Mouse (Mus musculus) kidney, adult 2 months (tissue): ENCODE data around the gene Mlph. TPM values are rescaled to one million over a fixed set of nuclear protein-coding genes. Genes with fewer than 3 reads are reported as not detected.

Source experiments
- DNase-seq: peaks from one replicate; pipeline ENCODE4 v3.0.0; 2021
- H3K27ac ChIP-seq: fragments of 200-500 bp; 2 replicates; pipeline ENCODE4 v1.5.1; 2012; ENCODE audit warnings: low read depth, low read length, control low read depth, inconsistent platforms; ENCODE audit not compliant: insufficient read depth
- H3K27me3 ChIP-seq: fragments of 200-500 bp; replicated peaks from 2 replicates; pipeline ENCODE4 v1.6.1; 2012; ENCODE audit warnings: mild to moderate bottlenecking, moderate library complexity, low read length, inconsistent platforms; ENCODE audit not compliant: control insufficient read depth, insufficient read depth
- H3K36me3 ChIP-seq: fragments of 200-500 bp; 2 replicates; pipeline ENCODE4 v1.6.1; 2012; ENCODE audit warnings: mild to moderate bottlenecking, moderate library complexity, low read length, inconsistent platforms; ENCODE audit not compliant: control insufficient read depth, insufficient read depth
- H3K4me1 ChIP-seq: fragments of 200-500 bp; 2 replicates; pipeline ENCODE4 v1.6.1; 2011; ENCODE audit warnings: low read length; ENCODE audit not compliant: control insufficient read depth, insufficient read depth
- H3K4me3 ChIP-seq: fragments of 200-500 bp; 2 replicates; pipeline ENCODE4 v1.5.1; 2011; ENCODE audit warnings: mild to moderate bottlenecking, low read depth, low read length, control low read depth; ENCODE audit not compliant: insufficient read depth
- CTCF ChIP-seq: fragments of 200-500 bp; conservative IDR thresholded peaks from 2 replicates; pipeline ENCODE4 v1.5.1; 2011; ENCODE audit warnings: low read depth, mild to moderate bottlenecking, control low read depth, low read length, moderate library complexity, mixed read lengths; ENCODE audit not compliant: insufficient read depth, insufficient read length
- POLR2A ChIP-seq: fragments of 200-500 bp; IDR thresholded peaks from one replicate; pipeline ENCODE4 v1.6.1; 2011; ENCODE audit warnings: low read depth, low read length, control low read depth
- WGBS: fragments of 180-500 bp; shearing (Covaris S2); methylation state at CpG from one replicate; pipeline ENCODE4 v1.1.7; 2018; 5-methylcytosine and 5-hydroxymethylcytosine counted together
- polyA plus RNA-seq: library from polyadenylated mRNA; depleted of rRNA; stranded (reverse); fragments of >200 nt; gene quantifications from 2 replicates; pipeline ENCODE4 v1.2.3, GENCODE M21; 2012

Gene Mlph
- polyA plus RNA-seq, 1 experiment = 5.7 TPM

DNA sequence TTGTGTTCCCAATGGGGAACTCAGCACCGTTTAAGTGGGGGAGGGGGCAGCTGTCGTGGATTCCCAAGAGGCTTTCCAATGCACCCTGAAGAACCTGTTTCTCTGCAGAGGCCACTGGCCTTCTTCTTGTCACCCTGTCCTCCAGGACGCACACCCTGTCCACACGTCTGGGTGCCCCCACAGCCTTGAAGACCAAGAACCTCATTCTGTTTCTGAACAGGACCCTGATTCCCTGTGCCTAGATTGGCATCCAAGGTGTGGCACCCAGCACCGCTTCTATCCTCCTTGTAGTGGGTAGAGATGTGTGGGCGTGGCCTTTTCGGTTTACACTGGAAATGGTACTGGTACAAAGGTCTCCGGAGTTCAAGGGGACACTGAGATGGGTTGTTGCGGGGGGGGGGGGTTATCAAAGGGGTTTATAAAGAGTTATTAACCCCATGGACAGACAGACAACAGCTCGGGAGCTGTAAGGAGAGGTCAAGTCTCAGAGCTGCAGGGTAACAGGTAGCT is 55.1 kb downstream of the Mlph start:
- TF ChIP-seq POLR2A = no peak
- no peak for TF ChIP-seq CTCF
- DNase-seq = peak; percentile 53
- H3K4me3 ChIP-seq = peak overlapping the region; percentile 83
- H3K27ac ChIP-seq = peak overlapping the region; percentile 97
- peaks cover 19% of the 10 kb centered on the region for H3K4me1 ChIP-seq
- H3K27me3 ChIP-seq = no peaks in the 10 kb centered on the region
- 50% methylated on average over 10 of the region's 10 CpGs for WGBS
- no peaks in the 10 kb centered on the region for H3K36me3 ChIP-seq

DNA sequence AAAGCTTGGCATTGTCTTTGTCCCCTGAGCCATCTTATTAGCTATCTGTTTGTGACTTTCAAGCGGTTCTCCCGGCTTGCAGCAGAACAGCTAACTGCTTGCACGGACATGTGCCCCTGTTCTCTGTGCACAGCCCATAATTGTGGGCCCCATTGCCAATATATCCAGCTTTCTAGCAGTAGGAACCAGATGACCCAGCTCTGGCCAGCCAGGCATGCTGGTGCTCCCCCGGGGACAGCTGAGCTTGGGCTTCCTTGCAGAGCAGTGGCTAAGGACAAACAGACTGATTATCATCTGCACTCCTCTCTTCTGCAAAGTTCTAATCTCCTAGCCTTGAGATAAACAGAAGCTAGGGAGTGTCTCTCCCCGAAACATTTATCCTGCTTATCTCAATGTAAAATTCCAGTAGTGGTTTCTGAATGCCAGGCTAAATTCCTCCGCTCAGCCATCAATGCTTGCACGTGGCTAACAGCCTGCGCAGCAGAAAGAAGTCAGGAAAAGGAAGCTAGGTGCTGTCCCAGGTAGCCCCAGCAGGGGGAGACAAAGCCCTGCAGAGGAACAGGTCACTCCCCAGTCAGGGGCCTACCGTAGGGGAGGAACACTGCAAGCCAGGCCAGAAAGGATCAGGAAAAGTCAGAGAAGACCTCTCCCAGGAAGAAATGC is 58.2 kb downstream of the Mlph start:
- WGBS = 25% methylated on average over 9 of the region's 9 CpGs
- H3K4me3 ChIP-seq = no peak overlapping the region
- H3K4me1 ChIP-seq = peaks cover 10% of the 10 kb centered on the region
- TF ChIP-seq CTCF = peak; percentile 97
- no peak for TF ChIP-seq POLR2A
- H3K36me3 ChIP-seq = no peaks in the 10 kb centered on the region
- no peak overlapping the region for H3K27ac ChIP-seq
- DNase-seq = peak; percentile 95
- H3K27me3 ChIP-seq = no peaks in the 10 kb centered on the region

DNA sequence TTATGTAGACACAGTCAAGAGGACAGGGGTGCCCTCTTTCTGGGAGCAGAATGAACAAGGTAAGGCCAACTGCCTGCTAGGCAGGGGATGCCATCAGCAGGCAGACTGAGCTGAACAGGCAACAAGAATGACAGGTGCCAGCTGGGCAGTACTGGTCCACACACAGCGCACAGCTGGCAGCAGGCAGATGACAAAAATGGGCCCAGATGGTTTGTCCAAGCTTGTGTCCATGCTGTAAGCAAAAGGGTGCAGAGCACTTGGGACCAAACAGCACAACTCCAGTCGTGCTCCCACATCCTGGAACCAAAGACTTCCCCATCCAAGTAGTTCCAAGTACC is 58.7 kb downstream of the Mlph start:
- DNase-seq = no peak
- H3K27ac ChIP-seq = no peak overlapping the region
- H3K36me3 ChIP-seq = no peaks in the 10 kb centered on the region
- TF ChIP-seq CTCF = no peak
- TF ChIP-seq POLR2A = no peak
- H3K27me3 ChIP-seq = no peaks in the 10 kb centered on the region
- no peak overlapping the region for H3K4me3 ChIP-seq
- peaks cover 9% of the 10 kb centered on the region; the same call in 1 of the 2 replicates for H3K4me1 ChIP-seq
- WGBS = 73% methylated on average over 2 of the region's 2 CpGs

DNA sequence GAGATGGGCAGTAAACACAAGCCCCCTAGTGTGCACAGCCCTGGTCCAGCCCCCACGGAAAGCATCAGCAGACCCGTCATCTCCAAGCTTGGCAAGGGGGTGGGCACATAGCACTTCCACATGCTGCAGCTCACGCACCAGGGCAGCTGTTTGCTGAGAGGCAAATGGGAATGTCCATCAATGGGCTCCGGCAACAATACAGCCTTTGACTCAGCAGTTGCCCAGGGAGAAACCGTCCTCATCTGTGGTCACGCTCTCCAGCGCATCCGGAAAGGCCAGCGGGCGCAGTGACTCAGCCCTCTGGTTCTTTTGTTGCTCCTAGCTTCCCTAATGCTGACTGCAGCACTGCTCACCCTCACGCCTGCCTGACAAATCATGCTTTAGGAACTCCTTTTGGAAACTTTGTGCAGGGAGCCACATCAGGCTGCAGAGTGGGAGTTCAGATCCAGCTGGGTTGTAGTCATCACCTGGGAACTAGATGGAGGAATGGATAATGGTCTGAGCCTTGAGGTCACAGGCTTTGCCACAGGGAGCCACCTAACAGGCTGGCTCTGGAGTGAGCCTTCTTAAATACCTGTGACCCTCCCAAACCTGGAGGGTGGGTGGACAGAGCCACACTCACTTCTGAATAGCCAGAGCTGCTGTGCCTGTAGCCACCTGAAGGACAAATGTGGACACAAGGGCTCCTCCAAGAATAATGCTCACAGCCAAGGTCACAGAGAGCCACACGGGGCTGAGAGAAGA is 60.2 kb downstream of the Mlph start:
- 62% methylated on average over 12 of the region's 12 CpGs for WGBS
- Histone ChIP-seq H3K4me1 (peaks cover 3% of the 10 kb centered on the region; the same call in 1 of the 2 replicates), H3K36me3 (no peaks in the 10 kb centered on the region), H3K4me3 (no peak overlapping the region), H3K27me3 (no peaks in the 10 kb centered on the region), H3K27ac (no peak overlapping the region)
- TF ChIP-seq CTCF (no peak), POLR2A (no peak)
- DNase-seq = peak; percentile 61

DNA sequence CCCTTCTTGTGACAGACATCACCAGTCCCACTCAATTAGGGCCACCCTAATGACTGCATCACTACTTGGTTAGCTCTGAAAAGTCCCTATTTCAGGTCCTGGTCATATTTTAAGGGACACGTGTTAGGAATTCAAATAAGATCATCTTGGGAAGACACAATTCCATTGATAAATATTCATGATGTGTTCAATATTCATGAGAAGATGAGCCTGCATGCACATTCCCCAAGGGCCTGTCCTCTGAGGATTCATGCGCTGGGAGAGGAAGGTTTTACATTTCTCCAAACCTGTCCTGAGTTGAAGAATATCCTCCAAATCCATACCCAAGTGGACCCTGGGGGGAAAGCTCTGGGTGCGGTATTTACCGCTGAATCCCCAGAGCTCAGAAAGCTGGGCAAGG is 61.1 kb downstream of the Mlph start:
- no peaks in the 10 kb centered on the region for H3K36me3 ChIP-seq
- no peak overlapping the region for H3K27ac ChIP-seq
- DNase-seq = no peak
- no peaks in the 10 kb centered on the region for H3K27me3 ChIP-seq
- no peak overlapping the region for H3K4me3 ChIP-seq
- 92% methylated on average over 4 of the region's 4 CpGs for WGBS
- TF ChIP-seq CTCF = no peak
- TF ChIP-seq POLR2A = no peak
- peaks cover 5% of the 10 kb centered on the region; the same call in 1 of the 2 replicates for H3K4me1 ChIP-seq

DNA sequence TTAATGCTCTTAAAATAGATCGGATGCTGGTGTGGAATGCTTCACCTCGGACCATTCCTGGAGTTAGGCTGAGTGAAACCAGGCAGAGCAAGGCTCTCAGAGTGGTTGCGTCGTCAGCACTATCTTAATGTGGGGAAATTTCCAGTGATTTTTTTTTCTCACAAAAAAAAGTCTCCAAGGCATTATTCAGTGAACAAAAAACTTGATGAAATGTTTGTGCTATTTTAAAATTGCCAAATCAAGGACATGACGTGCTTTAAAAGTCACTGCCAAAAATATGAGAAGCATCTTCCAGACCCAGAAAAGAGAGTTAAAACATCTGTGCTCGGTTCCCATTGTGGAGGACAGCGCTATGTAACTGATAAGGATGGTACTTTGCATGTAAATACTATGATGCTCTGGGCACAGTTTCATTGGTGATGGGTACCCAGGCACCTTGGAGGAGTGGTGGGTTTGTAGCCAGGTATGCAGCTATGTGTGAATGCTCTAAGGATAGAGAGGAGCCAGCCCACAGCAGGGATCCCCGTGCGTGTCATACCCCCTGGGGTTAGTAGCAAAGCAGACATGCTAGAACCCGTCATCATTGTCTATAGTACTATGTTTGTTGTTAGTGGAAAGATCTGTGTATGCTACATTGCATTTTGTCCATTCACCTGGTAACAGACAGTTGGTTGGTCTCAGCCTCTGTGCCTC is 65.9 kb downstream of the Mlph start:
- peak; percentile 64 for DNase-seq
- no peak overlapping the region for H3K27ac ChIP-seq

More for the DNA sequence above, 65.9 kb downstream of the Mlph start:
- H3K27me3 ChIP-seq = no peaks in the 10 kb centered on the region
- TF ChIP-seq CTCF (no peak), POLR2A (no peak)
- 48% methylated on average over 10 of the region's 10 CpGs for WGBS
- peaks cover 3% of the 10 kb centered on the region; the same call in 1 of the 2 replicates for H3K4me1 ChIP-seq
- no peaks in the 10 kb centered on the region for H3K36me3 ChIP-seq
- H3K4me3 ChIP-seq = no peak overlapping the region
